Mouse (Mus musculus): ENCODE measurements around the gene Arrdc1. TPM values are rescaled to one million over a fixed set of nuclear protein-coding genes. Genes with fewer than 3 reads are reported as not detected.
"Not testable (repeated sequence)": the region's sequence is repeated elsewhere in the genome, so short reads cannot be mapped to it uniquely, and the experiment has no call there.

The Arrdc1 gene
- polyA plus RNA-seq, 1 experiment, result 1.7 TPM

DNA sequence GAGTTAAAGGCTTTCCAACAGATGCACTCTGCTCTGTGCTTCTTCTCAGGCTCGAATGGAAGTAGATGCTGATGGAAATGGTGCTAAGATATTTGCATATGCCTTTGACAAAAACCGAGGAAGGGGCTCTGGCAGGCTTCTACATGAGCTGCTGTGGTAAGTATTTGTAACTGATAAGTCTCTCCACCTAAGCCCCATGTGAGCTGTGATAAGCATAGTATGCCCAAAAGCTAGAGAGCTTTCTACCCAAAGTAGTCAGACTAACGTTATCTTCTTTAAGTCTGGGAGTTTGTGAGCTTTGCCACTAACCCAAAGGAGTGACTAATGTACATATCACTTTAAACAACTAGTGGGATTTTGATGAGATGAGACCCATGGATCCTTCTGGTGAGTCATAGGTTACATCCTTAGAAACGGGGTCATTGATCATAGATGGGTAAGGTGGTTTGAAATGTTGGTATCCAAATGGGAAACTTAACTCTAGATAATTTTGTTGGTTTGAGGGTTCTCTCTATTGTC is 17.5 kb upstream of the Arrdc1 start:
- H3K4me1 ChIP-seq (ENCODE audit: control insufficient read depth), result peaks cover 69% of the 10 kb centered on the region
- no peaks in the 10 kb centered on the region for H3K27me3 ChIP-seq (ENCODE audit: control insufficient read depth)
- H3K36me3 ChIP-seq (ENCODE audit: control insufficient read depth), result peaks cover 65% of the 10 kb centered on the region
- H3K4me3 ChIP-seq (replicated peaks), result peak overlapping the region; percentile 43
- H3K9me3 ChIP-seq (ENCODE audit: control insufficient read depth, low read length), result no peaks in the 10 kb centered on the region
- TF ChIP-seq GATA1 (IDR thresholded peaks at IDR 0.05; ENCODE audit: low read length) (no peak), TAL1 (IDR thresholded peaks at IDR 0.05; ENCODE audit: low read length) (no peak)

GRCm38 (mm10) chr2:24950189-24950535 is 15.1 kb upstream of the Arrdc1 start:
- no peaks in the 10 kb centered on the region for H3K27me3 ChIP-seq (ENCODE audit: control insufficient read depth)
- TF ChIP-seq GATA1 (IDR thresholded peaks at IDR 0.05; ENCODE audit: low read length), result no peak
- no peak for TF ChIP-seq TAL1 (IDR thresholded peaks at IDR 0.05; ENCODE audit: low read length)
- no peaks in the 10 kb centered on the region for H3K9me3 ChIP-seq (ENCODE audit: control insufficient read depth, low read length)
- H3K4me3 ChIP-seq (replicated peaks), result peak overlapping the region; percentile 91
- H3K36me3 ChIP-seq (ENCODE audit: control insufficient read depth), result peaks cover 41% of the 10 kb centered on the region
- peaks cover 63% of the 10 kb centered on the region for H3K4me1 ChIP-seq (ENCODE audit: control insufficient read depth)

GRCm38 (mm10) chr2:24949421-24950188 is 14.6 kb upstream of the Arrdc1 start, which contains the start of gene Zmynd19:
Zmynd19 (plus strand) TSS chr2:24949792.
- peaks cover 57% of the 10 kb centered on the region for H3K4me1 ChIP-seq (ENCODE audit: control insufficient read depth)
- TF ChIP-seq TAL1 (IDR thresholded peaks at IDR 0.05; ENCODE audit: low read length) (no peak), GATA1 (IDR thresholded peaks at IDR 0.05; ENCODE audit: low read length) (no peak)
- H3K9me3 ChIP-seq (ENCODE audit: control insufficient read depth, low read length), result no peaks in the 10 kb centered on the region
- H3K4me3 ChIP-seq (replicated peaks), result peak within 1 kb of the TSS; percentile 91
- peaks cover 35% of the 10 kb centered on the region for H3K36me3 ChIP-seq (ENCODE audit: control insufficient read depth)
- H3K27me3 ChIP-seq (ENCODE audit: control insufficient read depth), result no peaks in the 10 kb centered on the region

DNA sequence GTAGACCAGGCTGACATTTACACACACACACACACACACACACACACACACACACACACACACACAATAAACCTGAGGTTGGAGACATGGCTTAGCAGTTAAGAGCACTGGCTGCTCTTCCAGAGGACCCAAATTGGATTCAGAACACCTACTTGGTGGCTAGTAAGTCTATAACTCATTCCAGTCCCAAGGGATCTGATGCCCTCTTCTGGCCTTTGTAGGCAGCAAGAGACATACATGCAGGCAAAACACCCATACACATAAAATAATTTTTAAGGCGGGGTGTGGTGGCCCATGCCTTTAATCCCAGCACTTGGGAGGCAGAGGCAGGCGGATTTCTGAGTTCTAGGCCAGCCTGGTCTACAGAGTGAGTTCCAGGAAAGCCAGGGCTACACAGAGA is 9.3 kb upstream of the Arrdc1 start:
- H3K9me3 ChIP-seq (ENCODE audit: control insufficient read depth, low read length); H3K4me3 ChIP-seq (replicated peaks); H3K27me3 ChIP-seq (ENCODE audit: control insufficient read depth); H3K36me3 ChIP-seq (ENCODE audit: control insufficient read depth): not testable (repeated sequence)
- H3K4me1 ChIP-seq (ENCODE audit: control insufficient read depth), result peaks cover 11% of the 10 kb centered on the region

- Histone ChIP-seq H3K9me3 (ENCODE audit: control insufficient read depth, low read length) (no peaks in the 10 kb centered on the region), H3K4me3 (replicated peaks) (no peak overlapping the region), H3K27me3 (ENCODE audit: control insufficient read depth) (peaks cover 21% of the 10 kb centered on the region), H3K4me1 (ENCODE audit: control insufficient read depth) (no peaks in the 10 kb centered on the region), H3K36me3 (ENCODE audit: control insufficient read depth) (no peaks in the 10 kb centered on the region)
- no peak for TF ChIP-seq TAL1 (IDR thresholded peaks at IDR 0.05; ENCODE audit: low read length)
- TF ChIP-seq GATA1 (IDR thresholded peaks at IDR 0.05; ENCODE audit: low read length), result no peak
Measured at GRCm38 (mm10) chr2:24942092-24942491, 7.0 kb upstream of the Arrdc1 start.

GRCm38 (mm10) chr2:24934441-24934963 is 550 bp downstream of the Arrdc1 start:
- H3K27me3 ChIP-seq (ENCODE audit: control insufficient read depth), result peaks cover 13% of the 10 kb centered on the region
- TF ChIP-seq GATA1 (IDR thresholded peaks at IDR 0.05; ENCODE audit: low read length), result no peak
- no peaks in the 10 kb centered on the region for H3K36me3 ChIP-seq (ENCODE audit: control insufficient read depth)
- peak overlapping the region; percentile 85 for H3K4me3 ChIP-seq (replicated peaks)
- H3K4me1 ChIP-seq (ENCODE audit: control insufficient read depth), result peaks cover 24% of the 10 kb centered on the region
- no peaks in the 10 kb centered on the region for H3K9me3 ChIP-seq (ENCODE audit: control insufficient read depth, low read length)

- Histone ChIP-seq H3K4me1 (ENCODE audit: control insufficient read depth) (peaks cover 12% of the 10 kb centered on the region), H3K9me3 (ENCODE audit: control insufficient read depth, low read length) (no peaks in the 10 kb centered on the region), H3K27me3 (ENCODE audit: control insufficient read depth) (no peaks in the 10 kb centered on the region), H3K36me3 (ENCODE audit: control insufficient read depth) (peaks cover 13% of the 10 kb centered on the region), H3K4me3 (replicated peaks) (no peak overlapping the region)
- TF ChIP-seq GATA1 (IDR thresholded peaks at IDR 0.05; ENCODE audit: low read length), result no peak
- TF ChIP-seq TAL1 (IDR thresholded peaks at IDR 0.05; ENCODE audit: low read length), result no peak
Measured at GRCm38 (mm10) chr2:24929593-24929992, 5.5 kb downstream of the Arrdc1 start.

DNA sequence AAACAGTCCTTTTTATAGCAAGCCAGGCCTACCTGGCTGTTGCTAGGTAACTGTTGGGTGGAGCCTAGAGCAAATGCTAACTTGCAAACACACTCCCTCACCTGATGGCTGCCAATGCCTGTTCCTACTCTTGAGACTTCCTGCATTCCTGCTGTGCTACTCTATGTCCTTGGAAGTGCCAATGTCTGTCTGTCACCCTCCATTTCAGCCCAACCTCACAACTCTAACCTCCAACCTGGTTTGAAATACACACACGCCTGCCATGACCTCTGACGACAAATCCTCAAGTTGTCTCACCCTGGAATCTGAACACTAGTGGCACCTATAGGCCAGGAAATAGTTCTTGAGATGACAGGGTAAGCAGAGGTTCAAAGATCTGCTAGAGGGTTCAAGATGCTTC is 5.9 kb downstream of the Arrdc1 start:
- H3K4me3 ChIP-seq (replicated peaks), result no peak overlapping the region
- no peak for TF ChIP-seq GATA1 (IDR thresholded peaks at IDR 0.05; ENCODE audit: low read length)
- no peak for TF ChIP-seq TAL1 (IDR thresholded peaks at IDR 0.05; ENCODE audit: low read length)
- H3K36me3 ChIP-seq (ENCODE audit: control insufficient read depth), result peaks cover 13% of the 10 kb centered on the region
- no peaks in the 10 kb centered on the region for H3K27me3 ChIP-seq (ENCODE audit: control insufficient read depth)
- H3K4me1 ChIP-seq (ENCODE audit: control insufficient read depth), result peaks cover 7% of the 10 kb centered on the region
- H3K9me3 ChIP-seq (ENCODE audit: control insufficient read depth, low read length), result no peaks in the 10 kb centered on the region

DNA sequence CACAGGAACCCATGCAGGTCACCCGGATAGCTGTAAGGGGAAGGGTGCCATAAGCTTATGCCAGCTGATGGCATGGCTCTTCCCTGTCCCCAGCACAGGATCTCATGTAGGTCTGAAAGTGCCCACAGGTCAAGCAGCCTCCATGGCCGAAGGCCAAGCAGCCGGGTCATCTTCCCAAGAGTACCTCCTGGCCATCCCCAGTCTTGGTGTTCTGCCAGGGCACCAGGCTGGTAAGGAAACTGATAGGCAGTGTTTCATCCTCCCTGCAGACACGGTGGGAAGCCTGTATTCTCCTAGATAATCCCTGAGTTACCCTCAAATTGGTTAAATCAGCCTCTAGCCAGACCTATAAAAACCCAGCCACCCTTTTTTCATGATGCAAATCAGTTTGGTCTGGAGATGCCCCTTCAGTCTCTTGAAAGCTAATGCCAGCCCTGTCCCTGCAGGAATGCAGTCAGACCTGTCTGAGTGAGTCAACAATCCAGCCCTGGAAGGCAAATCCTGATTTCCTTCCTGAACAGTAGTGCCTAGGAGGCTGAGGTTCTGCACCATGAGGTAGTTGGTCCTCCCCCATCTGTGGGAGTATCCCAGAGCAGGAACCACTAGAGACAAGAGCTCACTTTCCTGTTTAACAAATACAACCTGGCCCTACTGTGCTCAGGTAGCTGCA is 7.1 kb downstream of the Arrdc1 start:
- TF ChIP-seq TAL1 (IDR thresholded peaks at IDR 0.05; ENCODE audit: low read length) (no peak), GATA1 (IDR thresholded peaks at IDR 0.05; ENCODE audit: low read length) (no peak)
- H3K4me3 ChIP-seq (replicated peaks), result no peak overlapping the region
- H3K4me1 ChIP-seq (ENCODE audit: control insufficient read depth), result peaks cover 3% of the 10 kb centered on the region; the same call in 1 of the 2 replicates
- no peaks in the 10 kb centered on the region for H3K9me3 ChIP-seq (ENCODE audit: control insufficient read depth, low read length)
- H3K36me3 ChIP-seq (ENCODE audit: control insufficient read depth), result peaks cover 13% of the 10 kb centered on the region
- no peaks in the 10 kb centered on the region for H3K27me3 ChIP-seq (ENCODE audit: control insufficient read depth)

Measured in erythroblast, embryonic 14.5 days (primary cell).